Mouse (Mus musculus) skeletal muscle tissue, postnatal 0 days (tissue): ENCODE data around the gene Zp2. TPM values are rescaled to one million over a fixed set of nuclear protein-coding genes. Genes with fewer than 3 reads are reported as not detected.

Source experiments
- polyA plus RNA-seq: library from polyadenylated mRNA; unstranded; fragments of >200 nt; fragmentation: Nextera tagmentation; extraction: Ambion mirVana; gene quantifications from 2 replicates; pipeline ENCODE4 v1.2.1, GENCODE M21; 2015

Zp2 gene
- 1.5 and 1.7 TPM in 2 replicates for polyA plus RNA-seq

DNA sequence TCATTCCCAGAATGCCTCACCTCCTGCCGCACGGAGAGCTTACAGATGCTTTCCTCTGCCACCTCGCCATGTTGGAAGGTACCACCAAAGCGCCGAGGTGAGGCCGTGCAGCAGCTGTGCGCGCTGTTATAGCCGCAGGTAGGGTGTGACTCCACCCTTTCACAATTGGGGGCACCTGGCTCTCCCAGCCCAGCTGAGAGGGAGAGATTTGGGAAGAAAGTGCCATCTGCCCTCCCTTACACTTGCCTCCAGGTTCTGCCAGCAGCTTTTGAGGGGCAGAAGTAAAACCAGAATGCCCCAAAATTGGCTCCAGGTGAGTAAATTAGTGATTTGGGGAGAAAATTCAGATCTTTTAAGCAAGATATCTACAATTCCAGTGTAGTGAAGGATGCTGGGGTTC, at the start of gene Zp2:
Zp2 (minus strand) TSS at position 101 of the 400 bp plus-strand sequence.

GRCm38 (mm10) chr7:120173603-120174244, 28.6 kb upstream of the Zp2 start, which contains the start of gene Anks4b:
TSS of gene Anks4b (plus strand) at chr7:120173858.

GRCm38 (mm10) chr7:120102164-120102972, 42.7 kb downstream of the Zp2 start, which contains the start of gene Tmem159:
TSS of gene Tmem159 (plus strand) at chr7:120102353.

DNA sequence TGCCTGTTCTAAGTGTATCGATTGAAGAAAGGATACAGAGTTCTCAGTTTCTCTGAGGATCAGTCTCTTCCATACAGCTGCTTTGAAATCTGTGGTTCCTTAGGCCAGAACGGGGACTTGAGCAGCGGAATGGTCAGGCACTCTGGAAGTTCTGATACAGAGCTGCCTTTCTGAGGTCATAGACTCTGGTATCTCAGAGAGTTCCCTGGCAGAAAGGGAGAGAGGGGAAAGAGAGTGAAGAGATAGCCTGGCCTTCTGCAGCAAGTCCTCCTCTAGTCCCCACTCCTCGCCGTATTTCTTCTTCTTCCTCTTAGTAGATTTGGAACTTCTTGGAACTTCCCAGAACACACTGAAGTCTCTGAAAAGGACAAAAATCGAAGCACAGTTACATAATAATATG, 49.9 kb downstream of the Zp2 start, which contains the start of gene Dnah3:
Dnah3 (minus strand) TSS at position 101 of the 400 bp plus-strand sequence.

Other genes starting within 250 kb of the Zp2 start
- gene Lyrm1, start 249.4 kb downstream of the Zp2 start, polyA plus RNA-seq, result 8.6 and 10.5 TPM in 2 replicates
- 6.4 and 8.4 TPM in 2 replicates for gene Dcun1d3, start 249.0 kb downstream of the Zp2 start, polyA plus RNA-seq
- not detected in 2 replicates for gene Dnah3, start 50.0 kb downstream of the Zp2 start, polyA plus RNA-seq
- gene Tmem159, start 42.9 kb downstream of the Zp2 start, polyA plus RNA-seq, result 15.6 and 17.1 TPM in 2 replicates
- gene Anks4b, start 28.6 kb upstream of the Zp2 start, polyA plus RNA-seq, result not detected in 2 replicates
- 37.6 and 42.5 TPM in 2 replicates for gene Crym, start 56.8 kb upstream of the Zp2 start, polyA plus RNA-seq
- gene Abca14, start 58.7 kb upstream of the Zp2 start, polyA plus RNA-seq, result 0.10 and 0.13 TPM in 2 replicates
- not detected in 2 replicates for gene Abca15, start 183.4 kb upstream of the Zp2 start, polyA plus RNA-seq